Mouse (Mus musculus): ENCODE data around the gene Layn. TPM values are rescaled to one million over a fixed set of nuclear protein-coding genes. Genes with fewer than 3 reads are reported as not detected.

The Layn gene
- polyA plus RNA-seq, 1 experiment = 0.15 TPM

DNA sequence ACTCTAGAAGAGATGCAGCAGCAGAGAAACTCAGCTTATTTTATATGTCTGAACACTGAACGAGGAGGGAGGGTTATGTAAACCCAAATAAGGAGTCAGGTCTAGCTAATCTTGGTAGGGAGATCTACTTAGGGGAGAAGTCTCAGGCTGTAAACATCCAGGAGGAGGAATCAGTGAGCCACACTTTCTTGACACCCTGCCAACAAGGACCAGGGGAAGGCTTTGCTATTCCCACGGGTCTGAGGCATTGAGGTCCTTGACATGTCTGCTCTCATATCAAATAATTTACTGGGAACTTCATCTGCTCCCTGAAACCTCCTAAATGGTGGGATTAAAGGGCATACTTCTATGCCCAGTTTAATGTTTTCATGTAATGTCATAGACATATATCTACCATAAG lies 19.4 kb upstream of the Layn start:
- Histone ChIP-seq H3K4me1 (ENCODE audit: control insufficient read depth, insufficient read depth, insufficient read length, low read length) (no peaks in the 10 kb centered on the region), H3K36me3 (ENCODE audit: control insufficient read depth, insufficient read depth, low read length) (no peaks in the 10 kb centered on the region), H3K27me3 (ENCODE audit: control insufficient read depth, insufficient read depth, low read length) (no peaks in the 10 kb centered on the region), H3K27ac (ENCODE audit: insufficient read depth, low read depth, low read length) (no peak overlapping the region), H3K4me3 (ENCODE audit: low read depth, low read length) (no peak overlapping the region)
- TF ChIP-seq POLR2A (IDR thresholded peaks at IDR 0.05; ENCODE audit: low read depth, low read length) = no peak
- no peak for TF ChIP-seq CTCF (IDR thresholded peaks at IDR 0.05; ENCODE audit: extremely low read depth, insufficient read length, insufficient replicate concordance, low read depth, low read length)
- WGBS = 28% methylated on average over 2 of the region's 2 CpGs

DNA sequence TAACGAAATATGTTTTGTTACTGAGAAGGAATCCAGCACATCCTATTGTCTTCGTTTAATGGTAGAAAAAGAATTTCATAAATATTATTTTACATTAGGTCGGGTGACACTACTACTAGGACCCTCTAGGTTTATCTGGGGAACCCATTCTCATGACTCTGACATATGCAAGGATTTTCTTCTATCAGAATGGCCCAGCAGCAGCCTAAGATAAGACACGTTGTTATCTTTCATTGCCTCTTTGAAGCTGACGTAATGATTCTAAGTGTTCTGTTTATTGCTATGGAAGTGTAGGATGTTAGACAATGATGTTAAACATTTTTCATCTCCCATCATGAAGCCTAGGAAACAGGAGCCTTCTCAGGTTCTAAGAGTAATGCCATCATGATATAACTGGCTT lies 16.8 kb upstream of the Layn start:
- Histone ChIP-seq H3K4me1 (ENCODE audit: control insufficient read depth, insufficient read depth, insufficient read length, low read length) (no peaks in the 10 kb centered on the region), H3K36me3 (ENCODE audit: control insufficient read depth, insufficient read depth, low read length) (no peaks in the 10 kb centered on the region), H3K4me3 (ENCODE audit: low read depth, low read length) (no peak overlapping the region), H3K27me3 (ENCODE audit: control insufficient read depth, insufficient read depth, low read length) (no peaks in the 10 kb centered on the region), H3K27ac (ENCODE audit: insufficient read depth, low read depth, low read length) (no peak overlapping the region)
- TF ChIP-seq POLR2A (IDR thresholded peaks at IDR 0.05; ENCODE audit: low read depth, low read length) (no peak), CTCF (IDR thresholded peaks at IDR 0.05; ENCODE audit: extremely low read depth, insufficient read length, insufficient replicate concordance, low read depth, low read length) (no peak)
- WGBS = 47% methylated on average over 5 of the region's 5 CpGs

DNA sequence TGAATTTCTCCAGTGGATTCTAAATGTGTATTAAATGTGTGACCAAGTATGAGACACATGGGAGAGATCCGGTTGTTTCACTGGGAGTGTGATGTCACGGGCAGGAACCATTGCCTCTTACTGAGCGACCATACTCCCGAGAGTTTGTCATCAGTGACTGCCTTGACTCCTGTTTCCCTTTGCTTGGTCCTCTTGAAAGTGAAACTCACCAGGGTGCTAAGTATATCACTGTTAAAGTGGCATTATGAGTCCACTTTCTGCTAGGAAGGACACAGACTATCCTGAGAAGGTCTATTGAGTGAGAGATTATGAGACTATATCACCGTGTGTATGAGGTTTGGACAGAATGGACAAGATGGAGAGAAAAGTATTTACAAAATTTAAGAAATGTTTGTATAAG lies 4.7 kb upstream of the Layn start:
- H3K4me3 ChIP-seq (ENCODE audit: low read depth, low read length) = no peak overlapping the region
- H3K27me3 ChIP-seq (ENCODE audit: control insufficient read depth, insufficient read depth, low read length) = peaks cover 4% of the 10 kb centered on the region
- no peak for TF ChIP-seq POLR2A (IDR thresholded peaks at IDR 0.05; ENCODE audit: low read depth, low read length)
- TF ChIP-seq CTCF (IDR thresholded peaks at IDR 0.05; ENCODE audit: extremely low read depth, insufficient read length, insufficient replicate concordance, low read depth, low read length) = no peak
- no peak overlapping the region for H3K27ac ChIP-seq (ENCODE audit: insufficient read depth, low read depth, low read length)
- H3K4me1 ChIP-seq (ENCODE audit: control insufficient read depth, insufficient read depth, insufficient read length, low read length) = peaks cover 4% of the 10 kb centered on the region; the same call in 1 of the 2 replicates
- 73% methylated on average over 5 of the region's 5 CpGs for WGBS
- no peaks in the 10 kb centered on the region for H3K36me3 ChIP-seq (ENCODE audit: control insufficient read depth, insufficient read depth, low read length)

DNA sequence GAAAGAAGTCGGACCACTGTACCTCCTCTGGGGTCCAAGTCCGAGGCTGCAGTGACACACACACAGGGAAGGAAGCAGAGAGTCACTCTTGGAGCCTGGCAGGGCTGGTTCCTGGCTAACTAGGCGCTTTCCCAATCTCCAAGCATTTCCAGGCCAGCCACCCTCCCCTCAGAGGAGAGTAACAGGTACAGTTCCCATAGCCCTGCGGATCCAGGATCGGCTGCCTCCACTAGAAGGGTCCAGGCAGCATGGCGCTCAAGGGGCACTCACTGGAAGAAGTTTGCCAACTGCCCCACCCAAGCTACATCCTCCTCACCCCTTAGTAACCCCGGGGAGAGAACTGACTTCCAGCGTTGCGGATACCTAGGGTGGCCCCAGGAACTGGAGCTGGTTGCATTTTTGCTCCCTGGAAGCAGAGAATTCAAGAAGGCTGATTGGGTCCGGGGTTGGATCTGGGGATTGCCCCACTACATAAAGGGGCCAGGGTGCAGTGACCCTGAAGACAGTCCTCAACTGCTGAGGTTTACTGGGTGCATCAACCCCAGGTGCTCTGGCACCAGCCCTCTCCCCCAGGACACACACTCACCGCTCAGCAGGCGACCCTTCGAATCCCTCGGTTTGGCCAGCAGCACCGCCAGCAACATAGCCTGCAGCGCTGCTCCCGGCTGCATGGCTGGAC lies 455 bp downstream of the Layn start:
- Histone ChIP-seq H3K27ac (ENCODE audit: insufficient read depth, low read depth, low read length) (no peak overlapping the region), H3K27me3 (ENCODE audit: control insufficient read depth, insufficient read depth, low read length) (peaks cover 10% of the 10 kb centered on the region), H3K36me3 (ENCODE audit: control insufficient read depth, insufficient read depth, low read length) (no peaks in the 10 kb centered on the region), H3K4me3 (ENCODE audit: low read depth, low read length) (peak overlapping the region; percentile 64), H3K4me1 (ENCODE audit: control insufficient read depth, insufficient read depth, insufficient read length, low read length) (peaks cover 8% of the 10 kb centered on the region; the same call in 1 of the 2 replicates)
- 2% methylated on average over 17 of the region's 17 CpGs for WGBS
- TF ChIP-seq CTCF (IDR thresholded peaks at IDR 0.05; ENCODE audit: extremely low read depth, insufficient read length, insufficient replicate concordance, low read depth, low read length) = no peak
- no peak for TF ChIP-seq POLR2A (IDR thresholded peaks at IDR 0.05; ENCODE audit: low read depth, low read length)

DNA sequence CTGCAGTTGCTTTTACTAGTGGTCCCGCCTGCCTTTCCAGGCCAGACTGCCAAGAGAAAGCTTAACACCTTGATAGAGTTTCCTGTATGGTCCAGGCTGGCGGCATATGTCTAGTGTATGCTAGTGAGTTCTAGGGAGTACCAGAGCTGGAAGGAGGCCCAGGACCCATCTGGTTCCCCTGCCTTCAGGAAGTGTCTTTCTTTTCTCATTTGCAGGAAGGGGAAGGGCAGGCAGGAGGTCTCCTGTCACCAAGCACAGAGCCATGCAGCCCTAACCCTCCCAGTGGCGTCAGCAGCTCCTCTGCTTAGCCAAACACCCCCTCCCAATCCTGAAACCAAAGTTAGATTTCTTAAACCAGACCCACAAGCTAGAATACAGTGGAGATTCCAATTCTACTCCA lies 1.1 kb downstream of the Layn start:
- 40% methylated on average over 3 of the region's 3 CpGs for WGBS
- Histone ChIP-seq H3K36me3 (ENCODE audit: control insufficient read depth, insufficient read depth, low read length) (no peaks in the 10 kb centered on the region), H3K4me3 (ENCODE audit: low read depth, low read length) (peak overlapping the region; percentile 30; the same call in 1 of the 2 replicates), H3K27me3 (ENCODE audit: control insufficient read depth, insufficient read depth, low read length) (peaks cover 10% of the 10 kb centered on the region), H3K27ac (ENCODE audit: insufficient read depth, low read depth, low read length) (no peak overlapping the region), H3K4me1 (ENCODE audit: control insufficient read depth, insufficient read depth, insufficient read length, low read length) (peaks cover 8% of the 10 kb centered on the region; the same call in 1 of the 2 replicates)
- TF ChIP-seq CTCF (IDR thresholded peaks at IDR 0.05; ENCODE audit: extremely low read depth, insufficient read length, insufficient replicate concordance, low read depth, low read length) (no peak), POLR2A (IDR thresholded peaks at IDR 0.05; ENCODE audit: low read depth, low read length) (no peak)

- Histone ChIP-seq H3K4me1 (ENCODE audit: control insufficient read depth, insufficient read depth, insufficient read length, low read length) (no peaks in the 10 kb centered on the region), H3K27ac (ENCODE audit: insufficient read depth, low read depth, low read length) (no peak overlapping the region), H3K4me3 (ENCODE audit: low read depth, low read length) (no peak overlapping the region), H3K27me3 (ENCODE audit: control insufficient read depth, insufficient read depth, low read length) (no peaks in the 10 kb centered on the region), H3K36me3 (ENCODE audit: control insufficient read depth, insufficient read depth, low read length) (no peaks in the 10 kb centered on the region)
- TF ChIP-seq CTCF (IDR thresholded peaks at IDR 0.05; ENCODE audit: extremely low read depth, insufficient read length, insufficient replicate concordance, low read depth, low read length) (no peak), POLR2A (IDR thresholded peaks at IDR 0.05; ENCODE audit: low read depth, low read length) (no peak)
- 42% methylated on average over 4 of the region's 4 CpGs for WGBS
Measured at GRCm38 (mm10) chr9:51070801-51071200, 6.1 kb downstream of the Layn start.

GRCm38 (mm10) chr9:51068202-51068601 lies 8.7 kb downstream of the Layn start:
- TF ChIP-seq POLR2A (IDR thresholded peaks at IDR 0.05; ENCODE audit: low read depth, low read length) (no peak), CTCF (IDR thresholded peaks at IDR 0.05; ENCODE audit: extremely low read depth, insufficient read length, insufficient replicate concordance, low read depth, low read length) (no peak)
- Histone ChIP-seq H3K27me3 (ENCODE audit: control insufficient read depth, insufficient read depth, low read length) (no peaks in the 10 kb centered on the region; the same call in 1 of the 2 replicates), H3K4me3 (ENCODE audit: low read depth, low read length) (no peak overlapping the region), H3K27ac (ENCODE audit: insufficient read depth, low read depth, low read length) (no peak overlapping the region), H3K36me3 (ENCODE audit: control insufficient read depth, insufficient read depth, low read length) (no peaks in the 10 kb centered on the region), H3K4me1 (ENCODE audit: control insufficient read depth, insufficient read depth, insufficient read length, low read length) (no peaks in the 10 kb centered on the region)
- WGBS = 43% methylated on average over 3 of the region's 3 CpGs

Data from small intestine, adult 2 months (tissue).